Mouse (Mus musculus): ENCODE results near the gene Tbcd. TPM values are rescaled to one million over a fixed set of nuclear protein-coding genes. Genes with fewer than 3 reads are reported as not detected.
A peak's percentile ranks its signal among the peaks of the same experiment; 100 is the strongest.

Tbcd gene
- total RNA-seq, 1 experiment from 2014 or later: 29.1 TPM

- no peak for ATAC-seq (replicated peaks; ENCODE audit: insufficient number of reproducible peaks, low FRiP score, low TSS enrichment, poor library complexity, severe bottlenecking)
Observed at GRCm38 (mm10) chr11:121467408-121467807, 15.7 kb downstream of the Tbcd start.

DNA sequence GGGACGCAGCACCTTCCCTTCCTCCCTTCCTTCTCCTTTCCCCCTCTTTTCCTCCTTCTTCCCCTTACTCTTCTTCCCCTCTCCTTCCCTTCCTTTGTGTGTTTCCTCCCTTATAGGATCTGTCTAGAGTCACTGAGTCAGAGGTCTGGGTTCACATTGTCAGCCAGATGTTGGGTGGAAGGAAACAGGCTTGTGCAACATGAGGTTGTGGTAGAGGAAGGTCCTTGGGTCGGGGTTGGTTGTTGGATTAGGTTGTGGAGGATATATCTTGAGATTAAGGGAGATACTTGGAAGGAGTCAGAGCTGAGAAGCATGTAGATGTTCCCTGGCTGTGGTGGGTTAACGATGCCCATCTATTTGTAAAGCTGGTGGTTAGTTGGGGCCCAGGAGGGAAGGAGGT, 23.1 kb downstream of the Tbcd start:
- no peak for ATAC-seq (replicated peaks; ENCODE audit: insufficient number of reproducible peaks, low FRiP score, low TSS enrichment, poor library complexity, severe bottlenecking)

DNA sequence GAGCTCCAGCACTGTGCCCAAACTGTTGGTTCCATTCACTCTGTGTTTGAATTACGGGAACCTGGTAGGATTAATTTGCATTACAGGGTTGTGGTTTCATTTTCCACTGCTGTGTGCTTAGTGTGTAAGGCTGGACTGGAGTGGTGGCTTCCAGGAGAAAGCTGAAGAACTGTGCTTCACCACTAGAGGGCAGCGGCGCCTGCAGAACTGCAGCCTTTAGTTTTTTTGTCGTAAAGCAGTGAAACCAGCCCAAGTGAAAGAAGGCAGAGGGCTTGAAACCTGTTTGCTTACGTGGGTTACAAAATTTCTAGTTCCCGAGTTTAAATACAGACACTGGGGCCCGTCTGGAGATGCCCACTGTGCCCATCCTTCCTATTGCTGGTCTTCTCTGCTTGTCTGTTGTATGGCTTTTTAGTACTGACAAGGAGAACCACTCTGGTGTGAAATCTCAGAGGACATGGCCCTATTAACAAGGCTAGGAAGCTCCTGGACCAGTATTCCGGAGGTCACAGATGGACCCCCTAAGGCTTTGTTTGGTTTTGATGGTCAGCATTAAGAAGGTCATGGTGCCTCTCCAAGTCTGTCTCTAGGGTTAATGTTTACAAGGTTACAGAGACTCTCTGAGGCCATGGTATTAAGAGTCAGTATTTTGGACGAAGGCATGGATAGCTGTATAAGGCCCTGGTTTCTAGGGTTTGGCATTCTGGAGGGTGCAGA, 24.1 kb downstream of the Tbcd start:
- ATAC-seq (replicated peaks; ENCODE audit: insufficient number of reproducible peaks, low FRiP score, low TSS enrichment, poor library complexity, severe bottlenecking): peak; percentile 84

DNA sequence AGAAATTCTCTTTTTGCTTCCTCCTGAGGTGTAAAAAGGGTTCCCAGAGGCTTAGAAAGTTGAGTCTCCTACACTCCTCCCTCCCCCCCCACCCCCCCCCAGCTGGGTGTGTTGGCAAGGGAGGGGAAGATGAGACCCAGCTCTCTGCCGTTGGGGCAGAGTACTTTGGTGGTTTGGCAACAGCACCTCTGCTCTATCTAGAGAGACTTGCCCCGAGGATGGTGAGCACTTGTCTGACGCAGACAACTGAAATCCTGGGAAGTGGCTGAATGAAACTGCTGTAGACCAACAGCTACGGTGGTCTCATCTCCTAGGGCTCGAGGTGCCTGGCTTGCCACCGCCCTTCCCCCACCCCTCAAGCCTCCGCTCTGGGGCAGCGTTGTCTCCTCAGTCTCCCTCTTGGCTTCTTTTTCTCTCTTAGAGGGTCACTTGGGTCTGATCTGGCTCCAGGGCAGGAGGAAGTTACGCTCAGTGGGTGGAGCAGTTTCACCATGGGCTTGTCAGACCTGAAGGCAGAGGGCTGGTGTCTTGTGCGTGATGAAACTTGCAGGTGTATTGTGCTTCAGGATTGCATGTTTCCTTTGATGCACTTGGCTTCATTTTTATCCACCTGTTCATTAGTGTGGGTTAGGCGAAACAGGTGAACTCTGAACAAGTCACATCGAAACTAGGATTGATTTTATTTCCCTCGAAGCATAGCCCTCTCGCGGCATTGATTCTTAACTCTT, 27.9 kb downstream of the Tbcd start:
- no peak for ATAC-seq (replicated peaks; ENCODE audit: insufficient number of reproducible peaks, low FRiP score, low TSS enrichment, poor library complexity, severe bottlenecking)

GRCm38 (mm10) chr11:121481129-121481528, 29.4 kb downstream of the Tbcd start:
- no peak for ATAC-seq (replicated peaks; ENCODE audit: insufficient number of reproducible peaks, low FRiP score, low TSS enrichment, poor library complexity, severe bottlenecking)

- ATAC-seq (replicated peaks; ENCODE audit: insufficient number of reproducible peaks, low FRiP score, low TSS enrichment, poor library complexity, severe bottlenecking): peak; percentile 36; the same call in 1 of the 2 replicates
Observed at GRCm38 (mm10) chr11:121485882-121486281, 34.1 kb downstream of the Tbcd start.

GRCm38 (mm10) chr11:121490651-121491050, 38.9 kb downstream of the Tbcd start:
- ATAC-seq (replicated peaks; ENCODE audit: insufficient number of reproducible peaks, low FRiP score, low TSS enrichment, poor library complexity, severe bottlenecking): no peak

DNA sequence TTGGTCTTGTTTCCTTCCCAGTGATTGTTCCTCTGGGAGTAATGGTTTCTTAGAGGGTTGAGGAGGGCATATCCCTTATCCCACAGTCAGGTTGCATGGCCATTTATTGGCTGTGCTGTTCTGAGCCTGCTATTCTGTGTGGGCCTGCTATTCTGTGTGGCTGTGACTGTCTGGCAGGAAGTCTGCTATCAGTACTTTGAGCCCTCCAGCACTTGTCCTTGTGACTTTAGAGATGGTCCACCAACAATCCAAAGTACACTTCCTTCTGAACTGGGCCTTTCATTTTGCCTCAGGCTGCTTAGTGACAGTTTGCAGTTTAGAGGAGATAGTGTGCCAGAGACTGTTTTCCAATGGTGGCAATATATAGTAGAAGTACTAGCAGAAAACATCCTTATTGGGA, 48.8 kb downstream of the Tbcd start:
- no peak for ATAC-seq (replicated peaks; ENCODE audit: insufficient number of reproducible peaks, low FRiP score, low TSS enrichment, poor library complexity, severe bottlenecking)

DNA sequence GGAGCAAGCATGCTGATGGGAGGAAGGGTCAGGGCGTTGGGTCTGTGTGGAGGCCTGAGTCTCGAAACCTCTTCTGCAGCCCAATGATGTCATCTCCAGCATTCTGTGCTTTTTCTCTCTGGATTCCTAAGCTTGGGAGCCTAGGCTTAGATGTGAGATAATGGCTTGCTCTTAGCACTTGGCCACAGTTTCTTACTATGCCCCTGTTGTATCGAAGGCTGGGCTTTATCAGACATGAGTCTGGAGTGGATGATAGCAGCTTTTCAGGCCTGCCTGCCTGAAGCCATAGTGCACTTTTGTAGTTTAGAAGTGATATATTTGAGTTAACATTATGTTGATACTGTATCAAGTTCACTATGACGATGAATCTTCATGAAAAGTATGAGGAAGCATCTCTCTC, 49.8 kb downstream of the Tbcd start:
- ATAC-seq (replicated peaks; ENCODE audit: insufficient number of reproducible peaks, low FRiP score, low TSS enrichment, poor library complexity, severe bottlenecking): no peak

GRCm38 (mm10) chr11:121502000-121502860, 50.5 kb downstream of the Tbcd start:
- ATAC-seq (replicated peaks; ENCODE audit: insufficient number of reproducible peaks, low FRiP score, low TSS enrichment, poor library complexity, severe bottlenecking): no peak

GRCm38 (mm10) chr11:121508478-121508877, 56.7 kb downstream of the Tbcd start:
- ATAC-seq (replicated peaks; ENCODE audit: insufficient number of reproducible peaks, low FRiP score, low TSS enrichment, poor library complexity, severe bottlenecking): no peak

- no peak for ATAC-seq (replicated peaks; ENCODE audit: insufficient number of reproducible peaks, low FRiP score, low TSS enrichment, poor library complexity, severe bottlenecking)
Observed at GRCm38 (mm10) chr11:121510512-121511246, 58.9 kb downstream of the Tbcd start.

DNA sequence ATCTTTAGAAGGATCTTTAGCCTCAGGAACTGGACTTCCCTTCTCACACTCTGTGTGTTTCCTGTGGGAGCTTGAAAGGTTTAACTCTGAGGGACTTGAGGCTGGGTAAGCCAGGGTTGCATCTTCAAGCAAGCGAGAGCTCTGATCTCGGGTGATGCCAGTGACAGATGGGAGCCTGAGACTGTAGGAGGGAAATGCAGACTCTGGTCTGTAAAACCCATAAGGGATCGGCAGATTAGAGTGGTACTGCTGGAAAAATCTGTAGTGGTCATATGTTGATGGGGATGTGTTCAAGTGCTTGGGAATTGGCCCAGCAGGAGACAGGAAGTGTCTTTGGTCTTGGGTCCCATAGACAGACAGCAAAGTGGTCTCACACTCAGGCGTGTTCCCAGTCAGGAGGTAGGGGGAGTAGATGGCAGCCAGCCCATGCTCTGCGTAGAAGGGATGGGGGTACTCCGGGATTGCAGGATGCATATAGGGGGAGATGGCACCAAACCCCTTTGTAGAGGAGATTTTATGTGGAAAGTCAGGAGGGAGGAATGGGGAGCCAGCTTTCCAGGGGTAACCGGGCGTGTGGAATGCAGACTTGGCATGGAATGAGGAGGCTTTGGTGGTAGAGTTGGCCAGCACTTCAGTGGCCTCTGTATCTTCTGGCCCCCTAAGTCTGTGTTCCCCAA, 61.3 kb downstream of the Tbcd start:
- no peak for ATAC-seq (replicated peaks; ENCODE audit: insufficient number of reproducible peaks, low FRiP score, low TSS enrichment, poor library complexity, severe bottlenecking)

DNA sequence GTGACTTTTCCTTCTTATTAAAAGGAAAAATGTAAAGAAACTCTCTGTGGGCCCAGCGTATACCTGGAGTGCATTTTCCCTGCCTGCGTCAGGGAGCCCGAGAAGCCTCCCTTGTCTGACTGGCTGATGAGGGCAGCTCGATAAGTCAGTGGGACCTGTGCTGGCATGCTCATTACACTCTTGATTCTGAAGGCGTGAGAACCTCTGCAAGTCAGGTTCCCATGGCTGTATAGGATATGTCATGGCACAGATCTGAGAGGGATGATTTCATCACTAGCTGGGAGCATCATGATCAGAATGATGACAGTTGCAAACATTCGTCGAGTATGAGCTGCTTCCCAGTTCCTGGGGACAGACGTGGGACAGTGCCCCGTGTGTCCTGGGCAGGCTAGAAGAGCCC, 64.2 kb downstream of the Tbcd start:
- ATAC-seq (replicated peaks; ENCODE audit: insufficient number of reproducible peaks, low FRiP score, low TSS enrichment, poor library complexity, severe bottlenecking): 0 out of 2 replicates have a peak, but pooled peaks have one; percentile 4

DNA sequence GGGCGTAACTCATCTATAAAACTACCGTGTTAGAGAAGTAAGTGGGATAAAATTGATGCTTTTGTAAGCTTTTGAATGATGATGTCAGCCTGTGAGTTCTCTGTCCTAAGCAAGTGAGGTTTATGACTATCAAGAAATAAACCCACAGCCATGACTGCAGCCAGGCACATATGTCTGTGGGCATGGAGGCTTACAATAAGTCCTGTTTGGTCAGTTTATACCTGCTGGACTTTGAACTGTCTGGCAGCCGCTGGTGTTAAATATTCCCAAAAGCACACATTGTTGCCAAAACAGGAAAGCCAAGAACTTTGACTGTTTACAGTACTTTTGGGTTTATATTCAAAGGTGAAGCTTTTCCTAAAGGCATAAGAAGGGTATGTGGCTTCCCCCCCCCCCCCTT, 65.2 kb downstream of the Tbcd start:
- no peak for ATAC-seq (replicated peaks; ENCODE audit: insufficient number of reproducible peaks, low FRiP score, low TSS enrichment, poor library complexity, severe bottlenecking)

DNA sequence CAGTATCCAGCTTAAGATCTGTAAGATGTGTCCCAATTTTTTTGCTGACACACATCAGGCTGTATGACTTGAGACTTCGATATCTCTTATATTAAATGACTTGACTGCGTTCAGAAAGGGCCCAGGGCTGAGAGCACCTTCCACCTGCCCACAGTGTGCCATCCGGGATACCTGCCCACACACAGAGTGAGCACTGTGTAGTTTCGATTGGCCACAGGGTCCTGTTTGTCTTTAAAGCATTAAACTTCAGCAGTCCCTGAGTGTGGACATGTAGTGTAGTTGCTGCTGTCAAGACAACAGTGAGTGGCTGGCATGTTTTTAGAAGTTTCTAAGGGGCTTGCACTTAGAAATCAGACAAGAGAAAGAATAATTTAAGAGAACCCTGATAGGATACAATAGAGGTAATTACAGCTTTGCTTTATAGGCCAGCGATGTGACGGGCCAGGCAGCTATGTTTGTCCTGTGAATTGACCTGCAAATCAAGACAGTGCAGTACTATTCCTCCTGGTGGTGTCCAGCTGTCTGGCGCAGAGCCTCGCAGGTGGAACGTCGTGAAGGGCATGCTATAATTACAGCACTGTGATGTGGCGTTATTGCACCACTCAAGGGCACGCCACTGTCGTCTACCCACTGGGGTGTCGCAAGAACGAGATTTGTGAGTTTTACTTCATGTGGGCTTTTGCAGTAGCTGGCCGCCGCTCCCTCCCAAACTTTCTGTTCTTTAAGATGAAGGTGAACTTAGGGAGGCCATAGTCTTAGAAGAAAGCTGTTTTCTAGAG, 66.1 kb downstream of the Tbcd start:
- ATAC-seq (replicated peaks; ENCODE audit: insufficient number of reproducible peaks, low FRiP score, low TSS enrichment, poor library complexity, severe bottlenecking): peak; percentile 57; the same call in 1 of the 2 replicates

DNA sequence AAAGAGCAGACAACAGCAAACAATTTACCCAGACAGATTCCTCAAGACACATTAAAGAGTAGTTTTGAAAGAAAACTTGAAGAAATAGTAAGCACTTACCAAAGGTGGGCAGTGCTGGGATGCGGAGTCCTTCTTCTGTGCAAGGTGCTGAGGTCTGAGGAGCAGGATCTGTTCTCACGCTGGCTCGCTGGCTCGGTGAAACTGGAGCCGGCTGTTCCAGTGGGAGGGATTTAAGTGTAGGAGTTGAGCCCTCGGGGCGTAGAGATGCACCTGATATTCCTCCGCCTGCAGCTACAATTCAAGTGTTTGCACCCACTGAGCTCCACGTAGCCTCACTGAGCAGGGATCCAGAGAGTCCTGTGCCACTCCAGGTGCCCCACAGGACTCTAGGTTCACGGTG, 67.4 kb downstream of the Tbcd start, which contains the start of gene Zfp750:
Gene Zfp750, minus strand, starts transcription at position 203 of the 400 bp plus-strand sequence.
- no peak for ATAC-seq (replicated peaks; ENCODE audit: insufficient number of reproducible peaks, low FRiP score, low TSS enrichment, poor library complexity, severe bottlenecking)

Measured in monocyte, adult 5-6 weeks (primary cell).